Mouse (Mus musculus) frontal cortex, adult 2 months (tissue): Measurements from ENCODE around the gene Spag7. TPM values are rescaled to one million over a fixed set of nuclear protein-coding genes. Genes with fewer than 3 reads are reported as not detected.

Source experiments
- DNase-seq, 2 experiments: peaks; one replicate each; pipeline ENCODE4 v3.0.0; 2022; ENCODE audit warnings: low spot score in 1 of 2; ENCODE audit errors: extremely low spot score in 1 of 2
- polyA plus RNA-seq: library from polyadenylated mRNA; depleted of rRNA; stranded (reverse); fragments of >200 nt; gene quantifications from 2 replicates; pipeline ENCODE4 v1.2.3, GENCODE M21; 2012

The Spag7 gene
- polyA plus RNA-seq, 1 experiment: 104 TPM

DNA sequence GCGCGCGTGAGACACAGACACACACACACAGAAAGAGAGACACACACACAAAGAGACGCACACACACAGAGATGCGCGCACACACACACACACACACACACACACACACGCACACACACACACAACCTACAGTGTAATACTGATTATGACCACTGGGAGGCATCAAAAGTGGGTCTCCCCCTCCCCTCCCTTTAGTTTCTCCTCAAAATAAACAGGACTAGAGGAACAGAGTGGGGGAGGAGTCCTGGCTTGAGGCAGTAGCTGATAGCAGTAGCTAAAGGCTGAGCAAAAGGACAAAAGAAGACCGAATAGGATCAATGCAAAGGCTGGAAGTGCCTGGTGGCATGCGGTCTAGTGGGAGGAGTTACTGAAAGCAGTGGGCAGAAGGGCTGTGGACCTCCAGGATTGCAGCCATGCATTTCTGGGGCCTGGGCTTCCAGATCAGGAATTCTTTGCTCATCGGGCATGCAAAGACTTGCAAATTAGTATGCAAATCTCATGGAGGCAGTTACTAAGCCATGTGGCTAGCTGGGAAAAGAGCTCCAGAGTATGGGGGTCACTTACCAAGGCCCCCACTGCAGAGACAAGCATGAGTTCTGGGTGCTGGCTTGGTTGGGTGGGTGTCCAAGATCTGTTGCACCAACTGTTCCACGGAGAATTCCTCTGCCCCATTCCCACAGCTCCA, 12.8 kb upstream of the Spag7 start:
- peak in 1 of 2 experiments; percentile 64 for DNase-seq

DNA sequence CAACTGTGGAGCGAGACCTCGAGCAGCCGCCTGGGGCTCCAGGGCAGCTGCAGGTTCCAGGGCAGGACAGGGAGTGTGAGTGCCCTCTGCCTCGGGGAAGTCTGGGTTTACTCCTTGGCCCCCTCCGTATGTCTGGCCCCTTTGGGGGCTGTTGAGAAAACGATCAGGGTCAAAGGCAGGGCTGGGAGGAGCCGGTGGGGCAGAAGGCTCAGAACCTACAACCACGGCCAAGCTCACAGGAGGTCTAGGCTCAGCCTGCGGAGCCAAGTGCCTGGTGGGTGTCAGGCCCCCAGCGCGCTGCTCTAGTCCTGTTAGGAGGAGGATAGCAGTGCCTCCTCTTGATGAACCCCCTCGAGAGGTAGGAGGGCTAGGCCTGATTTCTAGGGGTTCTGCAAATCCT, 12.0 kb upstream of the Spag7 start:
- no peak for DNase-seq

DNA sequence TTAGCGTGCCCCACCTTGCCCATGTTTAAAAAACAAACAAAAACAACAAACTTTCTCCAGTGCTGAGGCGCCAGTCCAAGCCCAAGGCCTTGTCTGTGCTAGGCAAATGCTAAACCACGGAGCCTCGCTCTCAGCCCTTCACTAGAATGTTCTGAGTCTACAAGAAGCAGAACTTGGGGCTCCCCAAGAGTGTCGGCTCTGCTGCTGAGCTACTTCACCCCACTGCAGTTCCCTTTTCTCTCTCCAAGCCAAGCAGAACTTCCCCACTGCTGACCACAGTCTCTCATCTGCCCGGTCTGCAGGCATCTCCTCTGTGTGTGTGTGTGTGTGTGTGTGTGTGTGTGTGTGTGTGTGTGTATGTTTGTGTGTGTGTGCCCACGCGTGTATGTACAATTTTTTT, 10.7 kb upstream of the Spag7 start:
- no peak for DNase-seq

DNA sequence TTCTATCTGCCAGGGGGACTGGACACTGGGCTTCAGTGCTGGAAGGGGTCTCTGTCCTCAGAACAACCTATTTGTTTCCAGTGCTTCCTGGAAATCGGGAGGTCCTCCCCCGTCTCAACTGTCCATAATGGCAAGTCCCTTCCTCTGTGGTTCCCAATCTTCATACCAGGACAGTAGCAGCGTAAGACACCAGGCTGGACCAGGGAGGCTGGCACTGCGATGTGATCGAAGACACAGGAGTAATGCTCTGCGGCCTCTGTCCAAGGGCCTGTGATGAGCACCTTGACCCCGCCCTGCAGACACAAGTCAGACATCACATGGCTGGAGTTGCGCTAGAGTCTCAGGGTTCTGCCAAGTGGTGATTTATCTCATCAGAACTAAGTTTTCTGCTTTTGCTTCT, 10.1 kb upstream of the Spag7 start:
- DNase-seq: no peak

DNA sequence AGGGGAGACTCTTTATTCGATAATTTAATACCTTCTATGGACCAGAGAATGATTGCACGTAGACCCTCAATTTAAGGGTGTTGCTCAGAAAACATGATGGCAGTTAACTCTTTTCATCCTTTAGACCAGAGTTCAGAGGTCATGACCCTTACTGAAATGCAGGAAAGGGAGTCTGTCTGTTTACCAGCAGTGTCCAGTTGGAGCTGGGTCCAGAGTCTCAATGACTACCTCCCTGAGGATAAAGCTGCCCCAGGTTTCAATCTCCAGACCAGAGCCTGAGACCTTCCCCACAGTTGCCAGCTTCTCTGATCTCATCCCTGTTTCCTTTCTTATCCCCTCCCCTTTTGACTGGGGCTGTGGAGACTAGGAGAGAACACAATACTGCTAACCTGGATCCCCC, 9.4 kb upstream of the Spag7 start:
- DNase-seq: no peak

DNA sequence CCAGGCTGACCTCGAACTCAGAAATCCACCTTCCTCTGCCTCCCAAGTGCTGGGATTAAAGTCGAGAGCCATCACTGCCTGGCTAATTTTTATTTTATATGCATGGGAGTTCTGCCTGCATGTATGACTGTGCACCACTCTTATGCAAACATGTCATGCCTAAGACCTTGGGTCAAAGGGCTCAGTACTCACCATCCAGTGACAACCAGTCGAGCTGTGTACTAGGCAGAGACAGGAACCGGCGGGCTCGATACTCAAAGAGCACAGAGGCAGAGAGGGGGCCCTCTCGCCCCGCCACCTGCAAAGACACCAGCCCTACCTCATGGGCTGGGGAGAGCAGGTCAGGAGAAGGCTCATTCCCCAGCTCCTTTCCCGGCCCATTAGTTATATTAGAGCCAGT, 8.9 kb upstream of the Spag7 start:
- no peak for DNase-seq

DNA sequence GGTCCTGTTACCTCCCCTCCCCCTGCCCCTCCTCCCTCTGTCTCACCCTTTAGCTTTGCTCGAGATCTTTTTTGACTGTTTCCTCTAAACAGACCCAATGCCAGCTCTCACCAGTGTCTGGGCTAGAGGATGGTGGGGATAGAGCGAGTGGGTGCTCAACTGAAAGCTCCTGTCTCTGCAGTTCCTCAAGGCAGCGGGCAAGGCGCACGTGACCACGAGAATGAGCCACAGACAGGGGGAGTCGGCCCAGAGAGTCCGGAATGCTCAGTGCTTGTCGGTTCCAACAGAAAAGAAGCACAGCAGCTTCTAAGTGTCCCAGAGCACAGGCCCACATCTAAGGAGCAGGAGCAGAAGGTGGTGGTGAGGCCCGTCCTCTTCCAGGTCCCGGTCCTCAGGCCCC, 5.3 kb upstream of the Spag7 start:
- DNase-seq: no peak

DNA sequence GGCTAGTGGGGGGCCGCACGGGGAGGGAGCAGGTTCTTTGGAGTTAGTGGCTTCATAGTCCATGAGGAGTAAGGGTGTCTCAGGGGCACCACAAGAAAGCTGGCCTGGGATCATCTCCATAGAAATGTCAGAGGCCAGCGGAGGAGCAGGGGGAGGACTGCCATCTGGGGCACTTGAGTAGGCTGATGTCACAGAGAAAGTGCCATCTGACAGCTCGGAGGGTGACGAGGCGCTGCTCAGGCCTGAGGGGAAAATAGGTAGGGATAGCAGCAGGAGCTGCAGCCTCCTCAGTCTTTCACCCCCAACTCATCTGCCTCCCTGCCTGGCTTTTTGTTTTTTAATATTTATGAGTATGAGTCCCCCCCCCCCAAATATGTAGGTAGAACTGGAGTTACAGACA, 4.8 kb upstream of the Spag7 start:
- DNase-seq: no peak

DNA sequence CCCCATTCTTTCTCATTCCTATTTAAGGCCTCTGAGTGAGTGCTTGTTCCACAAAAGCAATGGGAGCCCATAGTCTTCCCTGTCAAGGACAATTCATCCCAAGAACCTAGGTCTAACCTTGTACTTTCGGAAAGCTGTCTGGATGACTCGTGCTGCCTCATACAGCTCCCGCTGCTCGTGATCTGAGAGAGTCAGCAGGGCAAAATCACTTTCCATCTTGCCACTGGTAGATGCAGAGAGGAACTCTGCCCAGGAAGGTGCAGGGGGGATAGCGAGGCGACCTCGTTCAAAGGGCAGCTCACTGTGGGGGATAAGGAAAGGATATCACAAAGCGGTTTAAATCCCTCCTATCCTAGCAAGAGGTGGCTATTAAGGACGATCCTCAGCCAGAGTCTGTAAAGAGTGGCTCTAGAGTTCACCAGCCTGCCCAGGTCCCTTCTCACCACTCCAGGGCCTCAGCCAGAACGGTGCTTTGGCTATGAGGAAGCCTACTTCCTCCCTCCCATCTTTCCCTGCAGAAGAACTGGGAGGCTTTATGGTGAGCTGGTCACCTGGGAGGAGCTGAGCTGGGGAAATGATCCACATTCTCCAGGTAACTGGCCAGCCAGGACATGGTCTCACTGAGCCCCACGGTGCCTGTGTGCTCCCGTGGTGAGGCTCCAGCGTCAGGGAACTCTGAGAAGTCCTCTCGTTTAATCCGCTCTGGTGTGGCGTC, 2.3 kb upstream of the Spag7 start:
- DNase-seq: no peak

DNA sequence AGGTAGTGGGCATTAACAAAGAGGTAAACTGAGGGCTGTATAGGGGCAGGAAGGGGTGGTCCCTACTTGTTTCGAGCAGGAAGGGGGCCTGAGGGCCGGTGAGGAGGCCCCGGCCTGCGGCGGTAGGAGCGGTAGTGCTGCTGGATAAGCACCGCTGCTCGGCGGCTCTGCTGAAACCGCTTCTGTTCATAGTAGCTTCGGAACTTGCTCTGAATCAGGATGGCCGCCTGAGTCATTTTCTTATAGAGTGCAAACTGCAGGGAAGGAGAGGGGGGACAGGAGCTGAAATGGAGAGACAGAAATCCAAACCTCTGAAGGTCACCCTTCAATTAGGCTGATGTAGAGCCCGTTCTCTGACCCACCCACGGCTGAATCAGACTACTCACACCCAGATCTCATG, 1.3 kb upstream of the Spag7 start:
- DNase-seq: no peak

DNA sequence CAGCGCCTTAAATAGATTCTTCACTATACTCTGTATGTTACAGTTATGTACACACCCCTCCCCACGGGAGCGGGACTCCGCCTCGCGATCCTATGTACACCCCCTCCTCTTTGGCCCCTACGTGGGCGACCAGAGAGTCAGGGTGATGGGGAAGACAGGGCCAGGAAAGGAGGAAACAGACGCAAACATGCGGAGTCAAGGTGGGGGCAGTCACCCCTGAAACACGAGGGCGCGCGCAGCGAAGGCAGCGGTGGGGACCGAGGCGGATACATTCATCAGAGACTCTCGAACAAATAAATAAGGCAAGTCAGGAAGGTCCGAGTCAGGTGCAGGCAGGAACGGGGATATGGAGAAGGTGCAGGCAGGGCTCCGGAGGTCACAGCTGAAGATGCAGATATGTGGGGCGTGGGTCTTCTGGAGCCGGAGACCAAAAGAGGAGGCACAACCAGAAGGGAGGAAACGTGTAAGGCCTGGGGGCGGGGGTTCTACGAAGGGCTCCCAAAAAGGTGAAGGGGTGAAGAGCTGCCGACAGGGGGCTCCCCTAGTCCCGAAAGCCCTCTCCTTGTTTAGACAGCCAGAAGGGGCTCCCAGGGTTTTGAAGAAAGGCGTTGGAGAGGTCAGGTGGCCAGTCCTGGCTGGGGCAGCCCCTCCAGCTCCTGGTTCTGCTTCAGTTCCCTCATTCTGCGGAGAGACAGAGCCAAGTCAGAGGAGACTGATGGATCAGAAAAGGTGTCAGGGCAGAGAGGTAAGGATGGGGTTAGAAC, 548 bp upstream of the Spag7 start:
- DNase-seq: peak in 1 of 2 experiments; percentile 70

DNA sequence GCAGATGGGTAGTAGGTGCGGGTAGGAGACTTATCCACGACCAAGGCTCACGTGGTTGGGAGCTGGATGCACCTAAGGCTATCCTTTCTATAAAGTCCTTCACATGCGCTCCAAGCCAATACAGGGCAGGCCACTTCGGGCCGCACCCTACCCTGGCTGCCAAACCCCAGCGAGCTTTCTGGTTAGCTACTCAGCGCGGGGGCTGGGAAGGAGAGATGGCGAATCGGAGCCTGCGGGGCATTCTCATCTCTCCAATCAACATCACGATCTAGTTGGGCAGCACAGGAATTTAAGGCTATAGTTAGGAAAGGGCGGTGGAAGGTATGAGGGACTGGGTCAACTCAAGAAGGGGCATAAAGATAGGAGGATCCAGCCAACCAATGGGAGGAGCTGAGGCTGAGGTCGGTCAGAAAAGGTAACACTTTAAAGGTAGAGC, 863 bp downstream of the Spag7 start:
- no peak for DNase-seq

DNA sequence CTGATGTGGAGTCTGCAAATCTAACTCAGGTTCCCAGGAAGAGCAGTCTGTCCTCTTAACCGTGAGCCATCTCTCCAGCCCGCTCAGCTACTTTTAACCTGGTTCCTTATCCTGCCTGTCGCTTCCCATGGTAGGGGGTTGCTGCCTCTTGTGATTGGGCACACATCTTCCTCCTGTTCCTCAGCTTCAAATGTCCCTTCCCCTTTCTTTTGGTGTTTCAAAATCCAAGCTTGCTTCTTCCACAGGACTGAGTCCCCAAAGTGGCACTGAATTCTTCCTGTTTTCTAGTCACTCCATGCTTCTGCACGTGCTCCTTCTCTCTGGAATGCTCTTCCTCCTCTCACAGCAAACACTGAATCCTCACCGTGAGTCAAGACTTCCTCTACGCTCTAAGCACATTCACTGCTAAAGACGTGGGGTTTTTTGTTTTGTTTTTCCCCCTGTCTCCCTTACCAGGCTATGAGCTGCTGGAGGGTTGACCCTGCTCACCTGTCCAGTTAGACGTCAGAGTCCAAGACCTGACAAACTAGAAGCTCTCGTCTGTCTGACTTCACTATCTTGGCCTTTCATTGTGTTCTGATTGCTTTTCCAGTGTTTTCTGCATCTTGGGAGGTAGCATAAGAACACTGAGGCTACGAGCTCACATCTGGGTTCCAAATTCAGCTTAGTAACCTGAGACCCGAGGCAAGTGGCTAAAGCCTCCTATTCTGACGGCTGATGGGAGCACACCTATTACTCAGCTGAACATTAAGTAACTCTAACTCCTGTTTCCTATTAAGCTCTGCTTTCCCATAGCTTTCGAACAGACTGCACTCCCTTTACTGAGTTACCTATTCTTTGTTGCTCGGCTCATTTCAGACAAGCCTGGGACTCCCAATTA, 1.7 kb downstream of the Spag7 start:
- no peak for DNase-seq

DNA sequence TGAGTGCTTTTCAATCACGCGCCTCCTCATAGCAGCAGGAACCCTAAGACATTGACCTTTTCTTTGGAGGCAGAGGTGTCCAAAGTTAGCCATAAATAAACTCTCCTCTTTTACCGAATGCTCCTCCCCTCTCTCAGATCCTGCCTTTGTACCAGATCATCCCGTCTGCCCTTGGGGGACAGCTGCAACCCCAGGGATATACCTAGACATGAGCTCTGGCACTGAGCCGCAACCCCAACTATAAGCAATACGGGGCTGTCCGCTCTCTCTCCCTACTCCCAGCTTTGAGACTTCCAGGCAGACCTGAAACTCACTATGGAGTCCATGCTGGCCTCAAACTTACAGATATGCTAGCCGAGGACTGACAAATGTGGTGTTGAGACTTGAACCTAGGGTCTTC, 2.5 kb downstream of the Spag7 start:
- DNase-seq: no peak

DNA sequence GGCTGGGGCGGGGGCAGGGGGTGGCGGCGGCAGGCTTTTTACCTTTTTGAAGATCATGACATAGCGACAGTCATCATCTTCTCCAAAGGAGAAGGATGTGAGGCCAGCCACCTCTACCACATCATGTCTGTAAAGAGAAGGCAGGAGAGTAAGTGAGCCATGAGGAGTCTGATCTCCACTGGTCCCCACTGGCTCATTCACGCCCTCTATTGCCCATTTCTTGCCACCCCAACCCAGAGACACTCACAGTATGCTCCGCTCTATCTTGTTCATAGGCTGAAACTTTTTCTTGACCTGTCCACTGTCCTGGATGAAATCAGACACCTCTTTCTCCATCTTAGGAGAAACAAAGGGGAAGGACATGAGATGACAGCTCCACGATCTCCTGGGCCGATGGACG, 4.5 kb downstream of the Spag7 start:
- no peak for DNase-seq

DNA sequence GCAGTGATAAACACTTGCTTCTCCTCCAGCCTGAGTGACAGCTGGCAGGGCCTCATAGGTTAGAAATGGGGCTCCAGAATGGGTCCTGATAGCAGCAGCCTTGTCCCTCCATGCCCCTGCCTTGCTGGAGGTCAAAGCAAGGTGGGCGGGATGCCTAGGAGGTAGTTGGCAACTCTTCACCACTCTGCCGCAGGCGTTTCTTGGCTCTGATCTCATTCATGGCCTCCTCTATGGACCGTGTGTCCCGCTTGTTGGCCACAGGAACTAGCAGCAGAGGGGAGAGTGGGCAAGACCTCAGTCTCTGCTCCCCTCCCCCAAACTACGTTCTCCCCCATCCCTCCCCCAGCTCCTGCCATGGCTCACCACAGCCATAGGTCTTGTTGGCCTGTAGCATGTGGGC, 5.3 kb downstream of the Spag7 start:
- no peak for DNase-seq

DNA sequence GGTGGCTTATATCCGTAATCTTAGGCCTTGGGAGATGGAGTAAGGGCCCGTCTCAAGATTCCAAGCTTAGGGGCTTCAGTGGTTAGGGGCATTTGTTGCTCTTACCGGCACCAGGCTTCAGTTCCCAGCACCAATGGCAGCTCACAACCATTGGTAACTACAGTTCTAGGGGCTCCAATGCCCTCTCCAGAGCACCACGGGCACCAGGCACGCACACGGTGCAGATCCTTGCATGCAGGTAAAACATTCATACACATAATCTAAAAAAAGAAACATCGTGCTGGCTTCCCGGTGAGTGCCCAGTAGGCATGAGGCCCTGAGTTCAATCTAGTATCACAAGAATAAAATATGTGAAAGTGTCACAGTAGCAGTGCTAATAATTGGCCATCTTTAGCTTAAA, 6.1 kb downstream of the Spag7 start:
- no peak for DNase-seq

DNA sequence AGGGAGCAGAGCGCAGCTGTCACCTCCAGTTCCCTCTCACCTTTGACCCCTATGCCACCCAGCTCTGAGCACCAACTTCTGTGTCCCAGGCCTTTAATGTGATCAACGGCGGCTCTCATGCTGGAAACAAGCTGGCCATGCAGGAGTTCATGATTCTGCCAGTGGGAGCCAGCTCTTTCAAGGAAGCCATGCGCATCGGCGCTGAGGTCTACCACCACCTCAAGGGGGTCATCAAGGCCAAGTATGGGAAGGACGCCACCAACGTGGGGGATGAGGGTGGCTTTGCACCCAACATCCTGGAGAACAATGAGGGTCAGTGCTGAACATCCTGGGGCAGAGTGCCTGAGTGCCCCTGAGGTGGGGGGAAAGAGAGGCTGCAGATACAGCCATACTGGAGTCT, 8.6 kb downstream of the Spag7 start:
- DNase-seq: no peak

DNA sequence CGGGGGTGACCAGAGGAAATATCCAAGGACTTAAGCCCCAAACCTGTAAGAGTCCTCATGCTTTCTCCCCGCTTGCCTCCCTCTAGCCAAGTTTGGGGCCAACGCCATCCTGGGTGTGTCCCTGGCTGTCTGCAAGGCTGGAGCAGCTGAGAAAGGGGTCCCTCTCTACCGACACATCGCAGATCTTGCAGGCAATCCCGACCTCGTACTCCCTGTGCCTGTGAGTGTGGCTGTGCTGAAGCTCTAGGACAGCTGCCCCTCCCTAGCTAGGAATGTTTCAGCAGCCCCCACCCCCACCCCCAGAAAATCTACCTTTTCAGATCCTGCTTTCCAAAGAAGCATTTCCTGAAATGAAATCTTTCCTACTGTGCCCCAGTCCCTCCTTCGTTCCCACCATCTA, 10.3 kb downstream of the Spag7 start:
- DNase-seq: no peak

DNA sequence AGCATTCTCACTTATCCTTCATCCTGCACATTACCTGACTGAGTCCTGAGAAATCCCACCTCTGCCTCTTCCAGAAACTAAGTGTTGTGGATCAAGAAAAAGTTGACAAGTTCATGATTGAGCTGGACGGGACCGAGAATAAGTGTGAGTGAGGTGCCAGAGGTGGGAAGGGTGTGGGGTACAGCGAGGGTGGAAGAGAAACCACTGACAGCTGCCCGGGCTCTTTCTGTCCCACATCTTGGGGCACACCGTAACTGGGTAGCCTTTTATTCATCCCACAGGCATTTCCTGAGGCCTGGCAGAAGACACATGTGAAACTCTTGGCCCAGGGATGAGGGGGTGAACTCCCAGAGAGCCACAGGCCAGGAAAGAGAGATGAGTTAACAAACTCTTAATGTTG, 10.7 kb downstream of the Spag7 start:
- DNase-seq: no peak

DNA sequence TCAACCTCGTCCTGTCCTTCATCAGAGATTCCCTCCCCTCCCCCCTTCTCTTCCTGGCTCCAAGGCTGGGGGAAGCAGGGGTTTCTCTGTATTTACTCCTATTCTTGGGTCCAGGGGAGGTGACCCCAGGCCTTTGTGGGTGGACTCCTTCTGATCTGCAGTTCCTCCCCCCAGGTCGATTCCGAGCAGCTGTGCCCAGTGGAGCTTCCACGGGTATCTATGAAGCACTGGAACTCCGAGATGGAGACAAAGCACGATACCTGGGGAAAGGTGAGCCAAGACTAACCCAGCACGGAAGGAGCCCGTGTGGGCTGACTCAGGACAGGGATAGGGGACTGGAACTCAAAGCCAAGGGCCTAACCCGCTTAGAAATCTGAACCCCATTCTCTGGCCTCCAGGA, 11.2 kb downstream of the Spag7 start:
- no peak for DNase-seq
